Mouse (Mus musculus): ENCODE measurements around the gene Gpx4. TPM values are rescaled to one million over a fixed set of nuclear protein-coding genes. Genes with fewer than 3 reads are reported as not detected.

Gpx4 gene
- polyA plus RNA-seq, 1 experiment from 2014 or later: 1,058 TPM

DNA sequence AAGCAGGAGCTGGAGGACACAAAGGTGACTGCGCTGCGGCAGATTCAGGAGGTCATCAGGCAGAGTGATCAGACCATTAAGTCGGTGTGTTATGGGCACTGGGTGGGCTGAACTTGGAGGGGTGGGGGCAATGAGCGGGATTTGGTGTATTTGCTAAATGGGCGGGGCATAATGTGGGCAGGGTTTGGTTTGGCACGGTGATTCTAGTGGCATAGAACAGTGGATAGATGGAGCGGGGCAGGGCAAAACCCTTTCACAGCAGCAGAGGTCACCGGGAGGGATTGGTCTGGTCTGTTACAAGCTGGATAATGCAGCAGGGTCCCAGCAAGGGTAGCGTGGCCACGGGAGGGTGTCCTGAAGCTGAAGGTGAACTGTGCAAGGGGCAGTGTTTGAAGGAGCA lies 21.5 kb upstream of the Gpx4 start:
- H3K36me3 ChIP-seq (ENCODE audit: insufficient read depth, low read length): no peaks in the 10 kb centered on the region
- no peak for ATAC-seq
- 72% methylated on average over 10 of the region's 10 CpGs for WGBS

DNA sequence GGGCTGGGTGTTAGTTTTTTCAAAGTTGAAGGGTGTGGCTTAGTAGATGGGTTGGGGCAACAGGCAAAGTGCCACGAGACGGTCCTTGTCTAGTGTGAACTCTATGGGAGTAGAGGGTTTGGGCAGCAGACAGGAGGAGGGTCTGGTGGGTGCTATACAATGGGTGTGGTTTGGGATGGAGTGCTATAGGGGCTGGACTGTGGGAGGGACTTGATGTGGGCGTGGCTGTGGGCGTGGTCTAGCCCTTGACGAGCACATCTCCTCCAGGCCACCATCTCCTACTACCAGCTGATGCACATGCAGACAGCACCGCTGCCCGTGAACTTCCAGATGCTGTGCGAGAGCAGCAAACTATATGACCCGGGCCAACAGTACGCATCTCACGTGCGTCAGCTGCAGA lies 21.1 kb upstream of the Gpx4 start:
- peak; percentile 43 for ATAC-seq
- 57% methylated on average over 12 of the region's 12 CpGs for WGBS

More for the DNA sequence above, 21.5 kb upstream of the Gpx4 start:
- Histone ChIP-seq H3K9me3 (ENCODE audit: low read length) (no peaks in the 10 kb centered on the region), H3K4me2 (replicated peaks; ENCODE audit: low read depth, low read length) (no peak overlapping the region), H3K4me1 (ENCODE audit: insufficient read depth, low read depth, low read length) (no peaks in the 10 kb centered on the region; the same call in 1 of the 2 replicates), H3K27ac (ENCODE audit: low read length) (0 out of 2 replicates have a peak overlapping the region, but pooled peaks have one; percentile 20), H3K27me3 (replicated peaks; ENCODE audit: insufficient read depth, low read length) (no peaks in the 10 kb centered on the region), H3K9ac (replicated peaks; ENCODE audit: low read depth) (no peak overlapping the region), H3K4me3 (ENCODE audit: low read depth, low read length) (no peak overlapping the region)
- no peak for DNase-seq (ENCODE audit: low spot score)
- TF ChIP-seq EP300 (IDR thresholded peaks at IDR 0.05) (no peak), CTCF (IDR thresholded peaks at IDR 0.05) (no peak)

DNA sequence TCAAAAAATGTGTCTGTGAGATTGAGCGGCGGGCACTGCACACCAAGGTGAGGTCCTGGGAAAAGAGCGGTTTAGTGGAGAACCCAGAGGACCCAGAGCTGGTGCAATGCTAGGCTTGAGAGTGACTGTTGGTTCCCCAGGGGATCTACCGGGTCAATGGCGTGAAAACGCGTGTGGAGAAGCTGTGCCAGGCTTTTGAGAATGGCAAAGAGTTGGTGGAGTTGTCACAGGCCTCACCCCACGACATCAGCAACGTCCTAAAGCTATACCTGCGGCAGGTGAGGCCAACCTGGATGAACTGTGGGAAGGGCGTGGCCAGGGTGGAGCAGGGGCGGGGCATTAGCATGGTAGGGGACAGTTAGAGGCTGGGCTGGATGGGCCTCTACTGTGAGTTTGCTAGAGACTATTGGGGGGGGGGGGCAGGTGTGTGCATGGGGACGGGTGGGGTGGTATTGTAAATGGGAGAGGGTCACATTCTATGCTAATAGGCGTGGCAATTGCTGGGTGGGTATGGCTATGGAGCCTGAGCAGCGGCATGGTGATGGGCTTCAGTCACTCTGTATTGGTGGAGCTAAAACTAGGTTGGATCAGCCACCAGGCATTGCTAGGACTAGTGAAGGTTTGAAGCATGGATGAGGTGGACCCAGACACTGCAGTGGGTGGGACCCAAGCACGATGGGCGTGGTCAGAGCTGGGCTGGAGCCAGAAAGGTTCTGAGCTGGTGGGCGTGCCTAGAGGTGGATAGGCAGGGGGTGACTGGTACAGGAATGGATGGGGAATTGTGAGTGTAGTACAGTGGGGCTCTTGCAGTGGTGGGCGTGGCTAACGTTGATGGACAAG lies 19.1 kb upstream of the Gpx4 start:
- ATAC-seq (no peak), DNase-seq (ENCODE audit: low spot score) (no peak)
- H3K9ac ChIP-seq (replicated peaks; ENCODE audit: low read depth): no peak overlapping the region
- WGBS: 76% methylated on average over 20 of the region's 20 CpGs
- no peak overlapping the region for H3K4me3 ChIP-seq (ENCODE audit: low read depth, low read length)
- H3K9me3 ChIP-seq (ENCODE audit: low read length): no peaks in the 10 kb centered on the region
- no peak overlapping the region for H3K27ac ChIP-seq (ENCODE audit: low read length)
- TF ChIP-seq CTCF (IDR thresholded peaks at IDR 0.05): no peak
- no peak for TF ChIP-seq EP300 (IDR thresholded peaks at IDR 0.05)
- no peaks in the 10 kb centered on the region for H3K36me3 ChIP-seq (ENCODE audit: insufficient read depth, low read length)
- H3K27me3 ChIP-seq (replicated peaks; ENCODE audit: insufficient read depth, low read length): no peaks in the 10 kb centered on the region
- H3K4me1 ChIP-seq (ENCODE audit: insufficient read depth, low read depth, low read length): peaks cover 8% of the 10 kb centered on the region
- H3K4me2 ChIP-seq (replicated peaks; ENCODE audit: low read depth, low read length): no peak overlapping the region

More for the DNA sequence above, 21.1 kb upstream of the Gpx4 start:
- Histone ChIP-seq H3K27ac (ENCODE audit: low read length) (no peak overlapping the region), H3K9ac (replicated peaks; ENCODE audit: low read depth) (no peak overlapping the region), H3K4me1 (ENCODE audit: insufficient read depth, low read depth, low read length) (no peaks in the 10 kb centered on the region), H3K9me3 (ENCODE audit: low read length) (no peaks in the 10 kb centered on the region), H3K27me3 (replicated peaks; ENCODE audit: insufficient read depth, low read length) (no peaks in the 10 kb centered on the region), H3K36me3 (ENCODE audit: insufficient read depth, low read length) (no peaks in the 10 kb centered on the region), H3K4me2 (replicated peaks; ENCODE audit: low read depth, low read length) (no peak overlapping the region), H3K4me3 (ENCODE audit: low read depth, low read length) (no peak overlapping the region)
- DNase-seq (ENCODE audit: low spot score): peak; percentile 35
- no peak for TF ChIP-seq CTCF (IDR thresholded peaks at IDR 0.05)
- no peak for TF ChIP-seq EP300 (IDR thresholded peaks at IDR 0.05)

GRCm38 (mm10) chr10:80028521-80028846 lies 18.5 kb upstream of the Gpx4 start:
- H3K9me3 ChIP-seq (ENCODE audit: low read length): no peaks in the 10 kb centered on the region
- H3K9ac ChIP-seq (replicated peaks; ENCODE audit: low read depth): no peak overlapping the region
- WGBS: 92% methylated on average over 13 of the region's 13 CpGs
- no peak overlapping the region for H3K4me3 ChIP-seq (ENCODE audit: low read depth, low read length)
- no peak overlapping the region for H3K27ac ChIP-seq (ENCODE audit: low read length)
- no peaks in the 10 kb centered on the region for H3K27me3 ChIP-seq (replicated peaks; ENCODE audit: insufficient read depth, low read length)
- H3K36me3 ChIP-seq (ENCODE audit: insufficient read depth, low read length): no peaks in the 10 kb centered on the region
- TF ChIP-seq EP300 (IDR thresholded peaks at IDR 0.05) (no peak), CTCF (IDR thresholded peaks at IDR 0.05) (no peak)
- no peak overlapping the region for H3K4me2 ChIP-seq (replicated peaks; ENCODE audit: low read depth, low read length)
- no peak for DNase-seq (ENCODE audit: low spot score)
- no peak for ATAC-seq
- H3K4me1 ChIP-seq (ENCODE audit: insufficient read depth, low read depth, low read length): peaks cover 12% of the 10 kb centered on the region

DNA sequence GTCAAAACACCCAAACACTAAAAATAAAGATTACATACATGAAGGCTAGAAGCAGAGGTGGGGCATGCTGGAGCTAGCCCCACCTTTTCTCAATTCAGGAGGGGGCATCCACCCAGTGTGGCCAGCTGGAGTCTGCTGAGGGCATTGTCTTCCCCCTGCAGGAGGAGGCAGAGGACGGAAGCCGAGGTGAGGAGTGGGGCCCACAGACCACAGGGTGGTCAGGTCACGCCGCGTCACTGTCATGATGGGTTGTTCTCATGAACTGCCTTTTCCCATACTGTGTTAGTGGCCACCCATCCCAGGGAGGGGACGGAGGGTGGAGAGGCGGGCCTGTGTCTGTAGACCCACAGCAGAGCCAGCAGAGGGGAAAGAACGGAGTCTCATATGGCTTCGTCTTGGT lies 16.8 kb upstream of the Gpx4 start:
- no peak overlapping the region for H3K9ac ChIP-seq (replicated peaks; ENCODE audit: low read depth)
- peaks cover 24% of the 10 kb centered on the region for H3K4me1 ChIP-seq (ENCODE audit: insufficient read depth, low read depth, low read length)
- no peaks in the 10 kb centered on the region for H3K27me3 ChIP-seq (replicated peaks; ENCODE audit: insufficient read depth, low read length)
- no peak overlapping the region for H3K27ac ChIP-seq (ENCODE audit: low read length)
- no peaks in the 10 kb centered on the region for H3K36me3 ChIP-seq (ENCODE audit: insufficient read depth, low read length)
- DNase-seq (ENCODE audit: low spot score) (no peak), ATAC-seq (no peak)
- 81% methylated on average over 6 of the region's 9 CpGs for WGBS
- H3K9me3 ChIP-seq (ENCODE audit: low read length): no peaks in the 10 kb centered on the region
- no peak overlapping the region for H3K4me3 ChIP-seq (ENCODE audit: low read depth, low read length)
- H3K4me2 ChIP-seq (replicated peaks; ENCODE audit: low read depth, low read length): no peak overlapping the region
- TF ChIP-seq CTCF (IDR thresholded peaks at IDR 0.05): no peak
- TF ChIP-seq EP300 (IDR thresholded peaks at IDR 0.05): no peak

GRCm38 (mm10) chr10:80030736-80031135 lies 16.2 kb upstream of the Gpx4 start:
- DNase-seq (ENCODE audit: low spot score) (no peak), ATAC-seq (no peak)
- TF ChIP-seq CTCF (IDR thresholded peaks at IDR 0.05): no peak
- no peak for TF ChIP-seq EP300 (IDR thresholded peaks at IDR 0.05)

More at GRCm38 (mm10) chr10:80030736-80031135, 16.2 kb upstream of the Gpx4 start:
- no peak overlapping the region for H3K9ac ChIP-seq (replicated peaks; ENCODE audit: low read depth)
- 77% methylated on average over 16 of the region's 17 CpGs for WGBS
- H3K4me1 ChIP-seq (ENCODE audit: insufficient read depth, low read depth, low read length): peaks cover 28% of the 10 kb centered on the region
- H3K4me3 ChIP-seq (ENCODE audit: low read depth, low read length): no peak overlapping the region
- no peaks in the 10 kb centered on the region for H3K27me3 ChIP-seq (replicated peaks; ENCODE audit: insufficient read depth, low read length)
- 0 out of 2 replicates have a peak, but pooled peaks cover 1% of the 10 kb centered on the region for H3K36me3 ChIP-seq (ENCODE audit: insufficient read depth, low read length)
- H3K27ac ChIP-seq (ENCODE audit: low read length): no peak overlapping the region
- no peaks in the 10 kb centered on the region for H3K9me3 ChIP-seq (ENCODE audit: low read length)
- H3K4me2 ChIP-seq (replicated peaks; ENCODE audit: low read depth, low read length): no peak overlapping the region

Data from lung, postnatal 0 days (tissue).